ENCODE assay signal across 15 mouse cellular contexts in genomic region chr11:109038136-109038535, GRCm38 (mm10).
"Had no signal": no experiment of that assay in that cellular context is flagged by ENCODE, and none has a peak within 500 bp of the region (broad histone marks: within the 10 kb centered on the region; RNA-seq: fewer than 3 reads in every experiment).

No protein-coding gene starts in this region.

- H3K9ac ChIP-seq: limb, embryonic 13.5 days; liver, embryonic 13.5 days; lung, embryonic 14.5 days; midbrain, embryonic 13.5 days had no signal

- H3K9me3 ChIP-seq: limb, embryonic 10.5 days; limb, embryonic 13.5 days; liver, embryonic 13.5 days; midbrain, embryonic 13.5 days had no signal

- H3K27me3 ChIP-seq: limb, embryonic 13.5 days; midbrain, embryonic 13.5 days had no signal

- ATAC-seq: intestine, embryonic 16.5 days; lung, postnatal 0 days; midbrain, embryonic 13.5 days had no signal

- H3K4me3 ChIP-seq: limb, embryonic 10.5 days; limb, embryonic 13.5 days; liver, embryonic 13.5 days; midbrain, embryonic 13.5 days had no signal

- H3K36me3 ChIP-seq: limb, embryonic 10.5 days; limb, embryonic 13.5 days; liver, embryonic 13.5 days; midbrain, embryonic 13.5 days had no signal

- DNase-seq: kidney, adult 2 months; kidney, postnatal 10 days; kidney, postnatal 36 days; liver; liver, embryonic 13.5 days; lung, embryonic 14.5 days; thymus, adult 2 months; thymus, postnatal 14 days; thymus, postnatal 4 days had no signal

- H3K4me1 ChIP-seq: liver, embryonic 13.5 days had no signal

- H3K4me2 ChIP-seq: limb, embryonic 13.5 days; liver, embryonic 13.5 days; lung, embryonic 14.5 days; midbrain, embryonic 13.5 days had no signal

- H3K27ac ChIP-seq: limb, embryonic 10.5 days; limb, embryonic 13.5 days; liver, embryonic 13.5 days; macrophage; midbrain, embryonic 13.5 days had no signal
